Mouse (Mus musculus): ENCODE measurements at regions not wholly inside any gene's neighbourhood (a gene's known extent, or its start where the extent isn't known, plus 50 kb on each side); places are given as distances from the start of the nearest gene placed in this dataset.

- TF ChIP-seq MYOG (IDR thresholded peaks at IDR 0.05; ENCODE audit: control insufficient read depth in 1 of 3, insufficient read depth in 1 of 3, insufficient read length in 2 of 3, low read depth in 2 of 3): no peak
- no peak for TF ChIP-seq POLR2A (IDR thresholded peaks at IDR 0.05; ENCODE audit: insufficient read length, low read depth)
- TF ChIP-seq POLR2AphosphoS2 (IDR thresholded peaks at IDR 0.05; ENCODE audit: insufficient read length, low read depth): no peak
- TF ChIP-seq E2F4 (IDR thresholded peaks at IDR 0.05; ENCODE audit: insufficient read depth): no peak
- TF ChIP-seq MYOD1 (IDR thresholded peaks at IDR 0.05; ENCODE audit: control insufficient read depth in 1 of 3, insufficient read length in 2 of 3, low read depth in 2 of 3): no peak
Measured at GRCm38 (mm10) chr3:39388491-39388890, 501.8 kb downstream of the Fat4 start.

Measured in myocyte (in vitro differentiated cells).